Mouse (Mus musculus): Measurements from ENCODE around the gene Msi2. TPM values are rescaled to one million over a fixed set of nuclear protein-coding genes. Genes with fewer than 3 reads are reported as not detected.

Msi2 gene
- polyA plus RNA-seq, 1 experiment from 2014 or later: 2.9 TPM

DNA sequence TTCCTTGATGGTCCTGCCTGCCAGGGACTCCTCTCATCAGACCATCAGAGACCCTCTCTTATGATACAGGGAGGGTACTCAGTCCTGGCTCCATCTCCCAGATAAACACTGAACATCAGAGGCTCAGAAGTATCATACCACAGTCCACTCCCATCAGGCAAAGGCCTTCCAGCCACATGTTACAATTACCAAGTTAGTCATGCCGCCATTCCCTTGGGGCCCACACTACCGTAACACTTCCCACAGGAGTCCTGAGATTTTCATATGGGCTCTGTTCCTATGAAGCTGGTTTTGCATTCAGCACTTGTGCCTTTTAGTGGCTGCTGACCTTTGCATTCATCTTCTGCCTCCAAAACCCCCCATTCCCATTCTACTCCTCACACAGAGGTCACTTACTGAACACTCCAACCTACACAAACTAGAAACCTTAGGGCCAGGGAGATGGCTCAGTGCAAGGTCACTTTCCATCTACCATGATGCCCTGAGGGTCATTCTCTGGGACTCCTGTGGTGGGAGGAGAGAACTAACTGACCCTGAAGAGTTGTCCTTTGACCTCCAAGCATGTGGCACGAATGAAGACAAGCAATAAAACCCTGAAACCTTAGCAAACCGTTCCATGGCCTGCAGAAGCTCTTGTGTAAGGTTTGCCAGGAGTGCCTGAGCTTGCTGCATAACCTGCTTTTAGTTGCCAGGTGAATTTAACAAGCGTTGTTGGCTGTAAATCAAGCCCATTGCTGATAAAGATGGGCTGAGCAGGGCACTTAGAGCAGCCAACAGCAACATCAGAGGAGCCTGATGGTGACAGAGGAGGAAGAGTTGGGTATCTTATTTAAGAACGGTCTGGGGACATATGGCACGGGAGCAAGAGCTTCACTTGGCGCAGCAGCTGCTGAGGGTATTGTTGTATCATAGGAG, 323.0 kb downstream of the Msi2 start:
- Histone ChIP-seq H3K36me3 (ENCODE audit: control insufficient read depth, insufficient read depth) (no peaks in the 10 kb centered on the region), H3K9me3 (replicated peaks; ENCODE audit: control insufficient read depth, low read length) (no peaks in the 10 kb centered on the region), H3K4me1 (ENCODE audit: control insufficient read depth, low read depth, low read length) (peaks cover under 1% of the 10 kb centered on the region; the same call in 1 of the 2 replicates), H3K4me2 (ENCODE audit: low read depth, low read length) (no peak overlapping the region), H3K27me3 (ENCODE audit: control insufficient read depth, insufficient read depth, low read depth, low read length) (no peaks in the 10 kb centered on the region), H3K27ac (ENCODE audit: low read length) (no peak overlapping the region), H3K4me3 (ENCODE audit: low read depth, low read length) (no peak overlapping the region), H3K9ac (ENCODE audit: low read depth, low read length) (no peak overlapping the region)
- ATAC-seq (ENCODE audit: low read depth): no peak
- WGBS (ENCODE audit: insufficient replicate concordance): 77% methylated on average over 8 of the region's 8 CpGs

- H3K27ac ChIP-seq (ENCODE audit: low read length): no peak overlapping the region
- WGBS (ENCODE audit: insufficient replicate concordance): 73% methylated on average over 19 of the region's 19 CpGs
- no peak for ATAC-seq (ENCODE audit: low read depth)
Observed at GRCm38 (mm10) chr11:88394341-88395075, 323.8 kb downstream of the Msi2 start.

DNA sequence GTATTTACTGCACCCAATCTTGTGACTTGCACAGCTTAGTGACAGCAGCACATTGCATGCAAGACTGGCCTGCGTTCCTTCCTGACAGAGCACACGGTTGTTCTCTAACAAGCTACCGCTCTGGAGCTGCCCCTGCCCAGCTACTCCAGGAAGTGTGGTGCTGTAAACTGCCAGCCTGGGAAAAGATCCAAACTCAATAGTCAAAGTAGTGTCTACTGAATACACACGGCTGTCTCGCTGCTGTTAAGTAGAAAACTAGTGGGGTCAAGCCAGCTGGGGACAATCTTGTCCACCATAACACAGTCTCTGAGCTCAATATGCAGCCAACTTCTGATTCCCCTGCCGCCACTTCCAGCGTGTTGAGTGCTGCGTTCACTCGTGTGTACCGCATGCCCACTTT, 325.6 kb downstream of the Msi2 start:
- no peak overlapping the region for H3K27ac ChIP-seq (ENCODE audit: low read length)
- H3K9ac ChIP-seq (ENCODE audit: low read depth, low read length): no peak overlapping the region
- no peaks in the 10 kb centered on the region for H3K4me1 ChIP-seq (ENCODE audit: control insufficient read depth, low read depth, low read length)
- no peak overlapping the region for H3K4me3 ChIP-seq (ENCODE audit: low read depth, low read length)
- no peak for ATAC-seq (ENCODE audit: low read depth)
- WGBS (ENCODE audit: insufficient replicate concordance): 80% methylated on average over 10 of the region's 10 CpGs
- H3K36me3 ChIP-seq (ENCODE audit: control insufficient read depth, insufficient read depth): no peaks in the 10 kb centered on the region
- no peaks in the 10 kb centered on the region for H3K9me3 ChIP-seq (replicated peaks; ENCODE audit: control insufficient read depth, low read length)
- H3K27me3 ChIP-seq (ENCODE audit: control insufficient read depth, insufficient read depth, low read depth, low read length): no peaks in the 10 kb centered on the region
- H3K4me2 ChIP-seq (ENCODE audit: low read depth, low read length): no peak overlapping the region

More at GRCm38 (mm10) chr11:88394341-88395075, 323.8 kb downstream of the Msi2 start:
- Histone ChIP-seq H3K4me1 (ENCODE audit: control insufficient read depth, low read depth, low read length) (no peaks in the 10 kb centered on the region), H3K4me2 (ENCODE audit: low read depth, low read length) (no peak overlapping the region), H3K27me3 (ENCODE audit: control insufficient read depth, insufficient read depth, low read depth, low read length) (no peaks in the 10 kb centered on the region), H3K9ac (ENCODE audit: low read depth, low read length) (no peak overlapping the region), H3K4me3 (ENCODE audit: low read depth, low read length) (no peak overlapping the region), H3K9me3 (replicated peaks; ENCODE audit: control insufficient read depth, low read length) (no peaks in the 10 kb centered on the region), H3K36me3 (ENCODE audit: control insufficient read depth, insufficient read depth) (no peaks in the 10 kb centered on the region)

GRCm38 (mm10) chr11:88391181-88391814, 327.0 kb downstream of the Msi2 start:
- Histone ChIP-seq H3K4me2 (ENCODE audit: low read depth, low read length) (no peak overlapping the region), H3K9ac (ENCODE audit: low read depth, low read length) (no peak overlapping the region), H3K4me3 (ENCODE audit: low read depth, low read length) (no peak overlapping the region), H3K9me3 (replicated peaks; ENCODE audit: control insufficient read depth, low read length) (no peaks in the 10 kb centered on the region), H3K27ac (ENCODE audit: low read length) (no peak overlapping the region), H3K36me3 (ENCODE audit: control insufficient read depth, insufficient read depth) (no peaks in the 10 kb centered on the region), H3K27me3 (ENCODE audit: control insufficient read depth, insufficient read depth, low read depth, low read length) (no peaks in the 10 kb centered on the region), H3K4me1 (ENCODE audit: control insufficient read depth, low read depth, low read length) (no peaks in the 10 kb centered on the region; the same call in 1 of the 2 replicates)
- no peak for ATAC-seq (ENCODE audit: low read depth)
- 89% methylated on average over 8 of the region's 8 CpGs for WGBS (ENCODE audit: insufficient replicate concordance)

GRCm38 (mm10) chr11:88389530-88389929, 328.8 kb downstream of the Msi2 start:
- Histone ChIP-seq H3K9ac (ENCODE audit: low read depth, low read length) (no peak overlapping the region), H3K27me3 (ENCODE audit: control insufficient read depth, insufficient read depth, low read depth, low read length) (no peaks in the 10 kb centered on the region), H3K27ac (ENCODE audit: low read length) (no peak overlapping the region), H3K9me3 (replicated peaks; ENCODE audit: control insufficient read depth, low read length) (no peaks in the 10 kb centered on the region), H3K36me3 (ENCODE audit: control insufficient read depth, insufficient read depth) (no peaks in the 10 kb centered on the region), H3K4me2 (ENCODE audit: low read depth, low read length) (no peak overlapping the region), H3K4me3 (ENCODE audit: low read depth, low read length) (no peak overlapping the region), H3K4me1 (ENCODE audit: control insufficient read depth, low read depth, low read length) (no peaks in the 10 kb centered on the region; the same call in 1 of the 2 replicates)
- 78% methylated on average over 6 of the region's 6 CpGs for WGBS (ENCODE audit: insufficient replicate concordance)
- ATAC-seq (ENCODE audit: low read depth): no peak

DNA sequence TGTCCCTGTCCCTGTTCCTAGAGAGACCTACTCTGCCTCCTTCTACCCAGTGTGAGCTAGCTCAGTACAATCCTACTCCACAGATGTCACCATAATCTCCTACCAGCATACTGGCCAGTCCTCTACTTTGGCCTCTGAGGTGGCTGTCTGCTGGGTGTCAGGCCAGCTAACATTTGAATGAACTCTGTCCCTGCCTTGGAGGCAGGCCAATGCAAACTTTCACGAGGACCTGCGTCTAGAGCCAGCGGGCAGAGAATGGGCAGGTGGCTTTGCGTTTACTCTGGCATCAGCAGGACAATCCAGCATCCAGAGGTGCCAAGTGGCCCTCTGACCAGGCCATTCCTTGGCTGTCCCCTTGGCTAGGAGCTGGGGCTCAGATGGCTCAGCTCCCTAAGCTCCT, 331.4 kb downstream of the Msi2 start:
- WGBS (ENCODE audit: insufficient replicate concordance): 68% methylated on average over 4 of the region's 4 CpGs
- Histone ChIP-seq H3K4me3 (ENCODE audit: low read depth, low read length) (no peak overlapping the region), H3K27ac (ENCODE audit: low read length) (peak overlapping the region; percentile 46; the same call in 1 of the 2 replicates), H3K36me3 (ENCODE audit: control insufficient read depth, insufficient read depth) (no peaks in the 10 kb centered on the region), H3K27me3 (ENCODE audit: control insufficient read depth, insufficient read depth, low read depth, low read length) (no peaks in the 10 kb centered on the region), H3K9me3 (replicated peaks; ENCODE audit: control insufficient read depth, low read length) (no peaks in the 10 kb centered on the region), H3K4me1 (ENCODE audit: control insufficient read depth, low read depth, low read length) (no peaks in the 10 kb centered on the region; the same call in 1 of the 2 replicates), H3K4me2 (ENCODE audit: low read depth, low read length) (no peak overlapping the region), H3K9ac (ENCODE audit: low read depth, low read length) (no peak overlapping the region)
- ATAC-seq (ENCODE audit: low read depth): peak; percentile 85

DNA sequence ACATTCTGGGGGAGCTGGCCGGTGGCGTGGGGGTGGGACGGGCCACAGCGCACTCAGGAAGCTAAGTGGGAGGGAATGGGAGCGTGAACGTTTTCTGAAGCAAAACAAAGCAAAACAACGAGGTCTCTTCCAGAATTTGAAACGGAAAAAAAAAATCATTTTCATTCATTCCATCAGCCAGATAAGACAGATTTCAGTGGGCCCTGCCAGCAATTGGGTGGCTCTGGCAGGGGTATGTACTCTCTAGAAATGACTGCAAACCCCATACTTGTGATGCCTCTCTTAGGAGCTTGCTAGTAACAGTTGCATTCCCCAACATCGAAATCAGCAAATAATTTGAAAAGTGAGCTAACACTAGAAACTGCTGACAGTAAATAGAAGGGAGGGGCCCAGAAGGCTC, 335.9 kb downstream of the Msi2 start:
- Histone ChIP-seq H3K4me2 (ENCODE audit: low read depth, low read length) (no peak overlapping the region), H3K4me1 (ENCODE audit: control insufficient read depth, low read depth, low read length) (no peaks in the 10 kb centered on the region; the same call in 1 of the 2 replicates), H3K9me3 (replicated peaks; ENCODE audit: control insufficient read depth, low read length) (no peaks in the 10 kb centered on the region), H3K4me3 (ENCODE audit: low read depth, low read length) (no peak overlapping the region), H3K36me3 (ENCODE audit: control insufficient read depth, insufficient read depth) (no peaks in the 10 kb centered on the region), H3K27ac (ENCODE audit: low read length) (no peak overlapping the region), H3K9ac (ENCODE audit: low read depth, low read length) (no peak overlapping the region), H3K27me3 (ENCODE audit: control insufficient read depth, insufficient read depth, low read depth, low read length) (no peaks in the 10 kb centered on the region)
- ATAC-seq (ENCODE audit: low read depth): no peak
- WGBS (ENCODE audit: insufficient replicate concordance): 69% methylated on average over 9 of the region's 9 CpGs

- H3K27ac ChIP-seq (ENCODE audit: low read length): no peak overlapping the region
- ATAC-seq (ENCODE audit: low read depth): no peak
- no peaks in the 10 kb centered on the region for H3K9me3 ChIP-seq (replicated peaks; ENCODE audit: control insufficient read depth, low read length)
- no peak overlapping the region for H3K4me3 ChIP-seq (ENCODE audit: low read depth, low read length)
- 60% methylated on average over 11 of the region's 14 CpGs for WGBS (ENCODE audit: insufficient replicate concordance)
- no peaks in the 10 kb centered on the region for H3K4me1 ChIP-seq (ENCODE audit: control insufficient read depth, low read depth, low read length)
- H3K4me2 ChIP-seq (ENCODE audit: low read depth, low read length): no peak overlapping the region
- no peaks in the 10 kb centered on the region for H3K36me3 ChIP-seq (ENCODE audit: control insufficient read depth, insufficient read depth)
- no peak overlapping the region for H3K9ac ChIP-seq (ENCODE audit: low read depth, low read length)
- no peaks in the 10 kb centered on the region for H3K27me3 ChIP-seq (ENCODE audit: control insufficient read depth, insufficient read depth, low read depth, low read length)
Observed at GRCm38 (mm10) chr11:88381145-88381909, 337.0 kb downstream of the Msi2 start.

All from liver, embryonic 16.5 days (tissue).